Mouse (Mus musculus) liver, embryonic 13.5 days (tissue): Measurements from ENCODE around the gene P4hb. TPM values are rescaled to one million over a fixed set of nuclear protein-coding genes. Genes with fewer than 3 reads are reported as not detected.
"Not testable (repeated sequence)": the region's sequence is repeated elsewhere in the genome, so short reads cannot be mapped to it uniquely, and the experiment has no call there.

Experiments
- ATAC-seq: fragments of 200-750 bp; cut with Nextera tagmentation; 2 replicates; pipeline ENCODE4 v1.8.0; 2017; ENCODE audit warnings: low read depth, mild to moderate bottlenecking, moderate number of reproducible peaks, moderate library complexity
- DNase-seq: peaks from one replicate; pipeline ENCODE4 v3.0.0; 2022
- H3K27ac ChIP-seq: fragments of 300-500 bp; sonication (generic); 2 replicates; pipeline ENCODE4 v1.5.1; 2015; ENCODE audit warnings: moderate library complexity, mild to moderate bottlenecking, inconsistent platforms
- H3K27me3 ChIP-seq: fragments of 300-500 bp; sonication (generic); 2 replicates; pipeline ENCODE4 v1.6.1; 2015; ENCODE audit warnings: mild to moderate bottlenecking, inconsistent platforms
- H3K36me3 ChIP-seq: fragments of 300-500 bp; sonication (generic); 2 replicates; pipeline ENCODE4 v1.6.1; 2015; ENCODE audit warnings: mild to moderate bottlenecking, inconsistent platforms
- H3K4me1 ChIP-seq: fragments of 300-500 bp; sonication (generic); replicated peaks from 2 replicates; pipeline ENCODE4 v1.6.1; 2015; ENCODE audit warnings: inconsistent platforms
- H3K4me2 ChIP-seq: fragments of 300-500 bp; sonication (generic); 2 replicates; pipeline ENCODE4 v1.6.1; 2015; ENCODE audit warnings: inconsistent platforms, mild to moderate bottlenecking, moderate library complexity
- H3K4me3 ChIP-seq: fragments of 300-500 bp; sonication (generic); replicated peaks from 2 replicates; pipeline ENCODE4 v1.5.1; 2015; ENCODE audit warnings: mild to moderate bottlenecking, inconsistent platforms
- H3K9ac ChIP-seq: fragments of 300-500 bp; sonication (generic); 2 replicates; pipeline ENCODE4 v1.6.1; 2015; ENCODE audit warnings: mild to moderate bottlenecking, inconsistent platforms
- H3K9me3 ChIP-seq: fragments of 300-500 bp; sonication (generic); replicated peaks from 2 replicates; pipeline ENCODE4 v1.6.1; 2016; ENCODE audit warnings: inconsistent platforms
- WGBS: fragments of 180-500 bp; shearing (Covaris S2); methylation state at CpG from one replicate; pipeline ENCODE4 v1.1.7; 2015; ENCODE audit not compliant: insufficient replicate concordance; 5-methylcytosine and 5-hydroxymethylcytosine counted together
- polyA plus RNA-seq: library from polyadenylated mRNA; unstranded; fragments of >200 nt; fragmentation: Nextera tagmentation; extraction: Ambion mirVana; gene quantifications from 2 replicates; pipeline ENCODE4 v1.2.1, GENCODE M21; 2015

Gene P4hb
- polyA plus RNA-seq, 1 experiment from 2014 or later = 403 TPM

DNA sequence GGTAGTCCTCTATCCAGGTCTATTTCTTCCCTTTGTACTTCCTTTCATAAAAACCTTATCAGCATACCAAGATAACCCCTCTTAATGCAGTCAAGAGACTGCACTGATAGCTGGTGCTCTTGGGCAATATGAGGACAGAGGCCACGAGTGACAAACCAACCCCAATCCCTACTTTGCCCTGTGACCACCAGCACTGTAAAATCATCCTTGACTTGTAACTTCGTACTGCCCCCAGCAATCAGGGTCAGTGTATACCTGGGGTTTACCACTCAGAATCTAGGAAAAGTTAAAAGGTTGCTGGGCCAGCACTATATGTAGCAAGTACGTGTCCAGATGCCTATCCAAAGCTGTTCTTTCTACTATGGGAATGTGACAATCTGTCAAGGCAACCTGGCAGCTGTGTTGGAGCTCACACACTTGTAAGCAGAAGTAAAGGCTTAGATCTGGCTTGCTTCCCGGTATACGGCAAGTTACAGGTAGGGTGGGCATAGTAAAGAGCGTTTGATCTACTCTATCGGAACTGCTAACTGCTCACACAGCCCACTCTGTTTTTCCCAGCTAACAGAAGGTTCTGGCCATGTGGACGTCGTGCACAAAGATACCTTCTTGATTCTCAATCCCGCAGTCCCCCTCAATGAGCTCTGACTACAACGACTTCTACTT lies 1.2 kb downstream of the P4hb start:
- H3K27ac ChIP-seq = peak overlapping the region; percentile 90
- WGBS = 4% methylated on average over 11 of the region's 11 CpGs
- no peaks in the 10 kb centered on the region for H3K9me3 ChIP-seq
- H3K4me3 ChIP-seq = peak overlapping the region; percentile 96
- H3K27me3 ChIP-seq = no peaks in the 10 kb centered on the region
- H3K4me2 ChIP-seq = peak overlapping the region; percentile 93
- peaks cover 73% of the 10 kb centered on the region for H3K4me1 ChIP-seq
- peak overlapping the region; percentile 95 for H3K9ac ChIP-seq
- no peak for ATAC-seq
- H3K36me3 ChIP-seq = peaks cover 42% of the 10 kb centered on the region
- DNase-seq = no peak

DNA sequence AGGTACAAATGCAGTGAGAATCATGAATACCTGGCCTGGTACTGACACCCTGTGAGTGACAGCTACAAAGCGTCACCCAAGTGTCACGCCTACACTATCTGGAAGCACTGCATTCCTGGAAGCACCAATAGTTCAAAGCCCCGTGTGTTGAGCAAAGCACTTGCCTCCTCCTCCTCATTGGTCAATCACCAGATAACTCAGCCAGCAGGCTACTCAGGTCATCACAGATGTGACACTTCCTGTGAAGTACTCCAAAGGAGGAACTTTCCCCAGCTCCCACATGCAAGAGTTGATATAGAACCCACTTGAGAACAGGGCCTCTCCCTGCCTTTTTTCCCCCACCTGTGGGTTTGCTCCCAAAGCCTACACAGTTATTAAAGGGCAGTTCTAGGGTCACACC lies 1.9 kb downstream of the P4hb start:
- peak overlapping the region; percentile 93 for H3K4me2 ChIP-seq
- no peak for ATAC-seq
- H3K36me3 ChIP-seq = peaks cover 50% of the 10 kb centered on the region
- 34% methylated on average over 3 of the region's 3 CpGs for WGBS
- DNase-seq = no peak
- H3K27ac ChIP-seq = peak overlapping the region; percentile 90
- H3K9me3 ChIP-seq = no peaks in the 10 kb centered on the region
- peak overlapping the region; percentile 95 for H3K9ac ChIP-seq
- H3K4me3 ChIP-seq = peak overlapping the region; percentile 96
- H3K27me3 ChIP-seq = no peaks in the 10 kb centered on the region
- peaks cover 69% of the 10 kb centered on the region for H3K4me1 ChIP-seq

DNA sequence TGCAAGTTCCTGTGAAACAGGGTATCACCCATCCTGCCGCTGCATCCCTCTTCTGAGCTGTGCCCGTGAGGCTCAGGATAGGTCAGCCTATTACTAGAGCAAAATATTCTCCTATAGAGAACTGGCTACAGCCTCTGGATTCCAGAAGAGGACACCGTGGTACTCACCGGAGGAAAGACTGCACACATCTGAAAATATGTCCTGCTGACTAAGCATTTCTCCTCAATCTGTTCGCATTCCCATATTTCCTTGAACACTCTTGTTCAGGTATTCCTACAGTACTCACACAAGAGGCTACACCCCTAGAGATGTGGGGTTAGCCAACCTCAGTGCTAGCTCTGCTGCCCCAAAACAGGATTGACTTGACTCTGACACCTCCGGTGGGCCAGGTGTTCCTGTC lies 4.7 kb downstream of the P4hb start:
- Histone ChIP-seq H3K27ac (no peak overlapping the region), H3K36me3 (peaks cover 77% of the 10 kb centered on the region), H3K9me3 (no peaks in the 10 kb centered on the region), H3K27me3 (no peaks in the 10 kb centered on the region), H3K4me1 (peaks cover 49% of the 10 kb centered on the region), H3K9ac (no peak overlapping the region), H3K4me2 (no peak overlapping the region), H3K4me3 (no peak overlapping the region)
- DNase-seq (no peak), ATAC-seq (no peak)
- 88% methylated on average over 6 of the region's 6 CpGs for WGBS

DNA sequence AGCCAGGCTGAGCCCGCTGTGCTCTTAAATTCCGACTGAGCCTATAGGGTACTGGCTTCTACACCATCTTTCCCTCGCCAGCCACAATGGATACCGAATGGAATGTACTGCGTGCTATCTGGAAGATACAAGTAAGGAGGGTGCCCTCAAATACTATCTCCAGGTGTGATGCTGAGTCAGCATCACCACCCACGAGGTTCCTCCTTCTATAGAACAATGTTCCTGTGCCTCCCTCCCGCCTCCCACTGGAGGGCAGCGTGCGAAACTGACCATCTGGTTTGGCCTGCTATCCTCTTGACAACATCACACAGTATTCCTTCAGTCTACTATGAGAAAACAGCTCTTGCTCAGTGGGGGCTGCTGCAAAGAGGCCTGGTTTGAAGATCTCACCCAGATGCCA lies 7.9 kb downstream of the P4hb start:
- no peak for ATAC-seq
- 82% methylated on average over 9 of the region's 9 CpGs for WGBS
- DNase-seq = no peak
- no peak overlapping the region for H3K4me3 ChIP-seq
- no peak overlapping the region for H3K9ac ChIP-seq
- H3K4me1 ChIP-seq = peaks cover 25% of the 10 kb centered on the region
- peaks cover 95% of the 10 kb centered on the region for H3K36me3 ChIP-seq
- H3K27me3 ChIP-seq = no peaks in the 10 kb centered on the region
- no peak overlapping the region for H3K4me2 ChIP-seq
- H3K27ac ChIP-seq = no peak overlapping the region
- H3K9me3 ChIP-seq = no peaks in the 10 kb centered on the region

DNA sequence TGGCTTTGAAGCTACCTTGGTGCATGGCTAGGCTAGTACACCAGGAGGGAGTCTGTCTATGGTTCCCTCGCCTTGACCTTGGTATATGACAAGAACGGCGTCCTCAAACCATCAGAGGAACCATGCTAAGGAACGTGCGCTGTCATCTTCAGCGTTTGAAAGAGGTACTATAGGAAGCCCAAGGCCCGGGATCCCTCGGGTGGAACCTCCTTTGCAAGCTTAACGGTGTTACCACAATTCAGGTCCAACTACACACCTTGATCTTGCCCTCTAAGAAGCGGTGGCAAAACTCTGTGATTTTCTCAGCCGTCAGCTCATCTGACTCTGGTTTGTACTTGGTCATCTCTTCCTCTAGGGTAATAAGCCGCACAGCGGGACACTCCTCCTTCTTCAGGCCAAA lies 10.1 kb downstream of the P4hb start:
- no peak overlapping the region for H3K9ac ChIP-seq
- H3K4me1 ChIP-seq = peaks cover 12% of the 10 kb centered on the region; the same call in 1 of the 2 replicates
- peaks cover 87% of the 10 kb centered on the region for H3K36me3 ChIP-seq
- no peaks in the 10 kb centered on the region for H3K9me3 ChIP-seq
- H3K4me3 ChIP-seq = no peak overlapping the region
- no peak overlapping the region for H3K27ac ChIP-seq
- ATAC-seq (no peak), DNase-seq (no peak)
- no peaks in the 10 kb centered on the region for H3K27me3 ChIP-seq
- no peak overlapping the region for H3K4me2 ChIP-seq
- 87% methylated on average over 13 of the region's 13 CpGs for WGBS

DNA sequence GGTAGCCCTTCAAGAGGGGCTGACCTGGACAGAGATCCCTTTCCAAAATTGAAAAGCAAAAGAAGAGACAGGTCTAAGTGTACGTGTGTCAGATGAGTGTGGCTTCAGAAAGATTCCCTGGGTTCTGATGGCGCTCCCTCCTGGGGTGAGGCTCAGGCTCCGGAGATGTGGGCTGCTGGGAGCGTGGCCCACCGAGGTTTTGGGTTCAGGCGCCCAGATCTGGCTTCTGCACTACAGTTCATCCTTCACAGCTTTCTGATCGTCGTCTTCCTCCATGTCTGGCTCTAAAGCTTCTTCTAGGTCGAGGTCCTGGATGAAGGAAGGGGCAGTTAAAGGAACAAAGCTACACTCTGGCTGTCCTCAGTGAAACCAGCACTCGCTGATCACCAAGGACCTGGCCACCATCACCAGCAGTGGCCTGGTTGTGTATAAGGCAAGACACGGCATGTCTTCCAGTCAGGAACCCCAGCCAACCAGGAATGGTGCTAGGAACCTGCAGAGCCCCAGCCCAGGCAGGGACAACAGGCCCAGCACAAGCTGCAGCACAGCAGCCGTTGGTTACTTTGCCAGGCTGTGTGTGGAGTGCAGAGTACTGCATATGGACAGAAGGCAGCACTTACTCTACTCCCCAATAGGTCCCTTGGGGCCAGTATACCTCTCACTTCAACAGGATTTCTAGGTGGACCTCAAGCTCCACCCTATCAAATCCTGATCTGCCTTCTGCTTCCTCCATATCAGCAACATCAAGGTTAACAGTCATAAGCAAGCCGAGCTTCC lies 11.9 kb downstream of the P4hb start:
- H3K36me3 ChIP-seq = peaks cover 69% of the 10 kb centered on the region
- no peak for DNase-seq
- 80% methylated on average over 13 of the region's 13 CpGs for WGBS

DNA sequence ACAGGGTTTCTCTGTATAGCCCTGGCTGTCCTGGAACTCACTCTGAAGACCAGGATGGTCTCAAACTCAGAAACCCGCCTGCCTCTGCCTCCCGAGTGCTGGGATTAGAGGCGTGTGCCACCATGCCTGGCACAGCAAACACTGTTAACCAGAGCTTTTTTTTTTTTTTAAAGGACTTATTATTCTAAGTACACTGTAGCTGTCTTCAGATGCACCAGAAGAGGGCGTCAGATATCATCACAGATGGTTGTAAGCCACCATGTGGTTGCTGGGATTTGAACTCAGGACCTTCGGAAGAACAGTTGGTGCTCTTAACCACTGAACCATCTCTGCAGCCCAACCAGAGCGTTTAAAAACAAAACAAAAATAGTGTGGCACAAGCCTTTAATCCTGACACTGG lies 14.2 kb downstream of the P4hb start:
- H3K9me3 ChIP-seq, H3K4me2 ChIP-seq, ATAC-seq, H3K4me3 ChIP-seq, H3K9ac ChIP-seq, H3K27me3 ChIP-seq, H3K4me1 ChIP-seq, DNase-seq, H3K27ac ChIP-seq: not testable (repeated sequence)
- peaks cover 47% of the 10 kb centered on the region for H3K36me3 ChIP-seq
- WGBS = 75% methylated on average over 6 of the region's 6 CpGs

More for the DNA sequence above, 11.9 kb downstream of the P4hb start:
- H3K27me3 ChIP-seq = no peaks in the 10 kb centered on the region
- H3K9ac ChIP-seq = no peak overlapping the region
- no peak overlapping the region for H3K4me2 ChIP-seq
- H3K27ac ChIP-seq = no peak overlapping the region
- H3K4me3 ChIP-seq = no peak overlapping the region
- no peak for ATAC-seq
- H3K9me3 ChIP-seq = no peaks in the 10 kb centered on the region
- H3K4me1 ChIP-seq = no peaks in the 10 kb centered on the region

DNA sequence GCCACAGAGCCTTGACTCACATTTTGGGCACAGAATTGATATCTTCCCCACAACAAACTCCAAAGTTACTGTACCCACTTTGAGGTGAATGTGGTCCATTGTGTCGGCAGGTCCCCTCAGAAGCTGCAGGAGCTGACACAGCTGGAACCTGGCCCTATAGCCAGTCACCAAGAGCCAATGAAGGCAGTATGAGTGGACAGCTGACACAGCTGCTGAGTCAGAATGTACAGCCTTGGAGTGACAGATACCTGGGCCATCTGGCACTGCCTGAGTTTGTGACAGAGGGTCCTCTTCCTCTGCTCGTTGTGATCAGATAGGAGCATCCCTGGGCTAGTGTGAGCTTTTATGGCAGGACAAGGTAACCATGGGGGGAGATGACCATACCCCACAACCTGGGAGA lies 17.8 kb downstream of the P4hb start:
- Histone ChIP-seq H3K36me3 (peaks cover 12% of the 10 kb centered on the region), H3K4me2 (no peak overlapping the region), H3K27ac (no peak overlapping the region), H3K27me3 (no peaks in the 10 kb centered on the region), H3K9ac (no peak overlapping the region), H3K9me3 (no peaks in the 10 kb centered on the region), H3K4me1 (peaks cover 4% of the 10 kb centered on the region), H3K4me3 (no peak overlapping the region)
- DNase-seq (no peak), ATAC-seq (no peak)
- WGBS = 29% methylated on average over 2 of the region's 2 CpGs

DNA sequence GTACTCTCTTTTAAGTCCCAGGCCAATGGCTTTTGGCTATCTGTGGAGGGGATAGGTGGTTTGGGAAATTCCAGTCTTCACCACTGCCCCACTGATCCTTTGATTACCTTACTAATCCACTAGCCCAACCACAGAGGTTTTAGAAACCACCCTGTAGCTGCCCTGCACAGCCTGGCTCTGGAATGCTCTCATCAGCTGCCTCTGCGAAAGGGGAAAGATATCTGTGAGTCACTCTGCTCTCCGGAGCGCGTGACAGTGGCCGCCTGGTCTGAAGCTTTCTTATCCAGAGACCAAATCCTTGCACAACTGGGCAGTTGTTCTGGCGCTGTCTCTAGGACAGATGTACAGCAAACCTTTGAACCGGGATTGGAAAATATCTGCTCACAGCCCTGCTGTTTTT lies 18.2 kb downstream of the P4hb start:
- Histone ChIP-seq H3K9ac (no peak overlapping the region), H3K4me2 (no peak overlapping the region), H3K27ac (no peak overlapping the region), H3K9me3 (no peaks in the 10 kb centered on the region), H3K4me1 (peaks cover 8% of the 10 kb centered on the region), H3K36me3 (peaks cover 7% of the 10 kb centered on the region), H3K4me3 (no peak overlapping the region), H3K27me3 (no peaks in the 10 kb centered on the region)
- ATAC-seq (no peak), DNase-seq (no peak)
- WGBS = 55% methylated on average over 7 of the region's 7 CpGs

DNA sequence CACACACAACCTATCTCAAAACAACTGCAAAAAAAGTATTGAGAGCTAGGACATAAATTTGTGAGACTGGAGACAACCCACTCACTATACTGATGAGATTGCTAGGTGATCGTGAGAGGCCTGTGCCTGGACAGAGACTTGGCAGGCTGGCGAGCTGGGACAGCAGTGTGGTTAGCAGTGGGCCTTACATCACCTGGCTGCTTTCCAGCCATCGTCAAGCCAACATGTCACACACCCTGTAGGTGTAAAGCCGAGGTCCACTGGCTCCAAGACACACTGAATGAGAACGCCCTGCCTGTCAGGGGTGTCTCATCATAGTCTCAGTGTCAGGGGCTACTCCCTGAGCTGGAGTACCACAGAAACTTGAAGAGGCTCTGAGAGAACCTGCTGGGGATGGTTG lies 20.3 kb downstream of the P4hb start:
- 62% methylated on average over 5 of the region's 5 CpGs for WGBS
- H3K36me3 ChIP-seq = no peaks in the 10 kb centered on the region
- no peak overlapping the region for H3K4me3 ChIP-seq
- no peak for ATAC-seq
- no peaks in the 10 kb centered on the region for H3K27me3 ChIP-seq
- no peaks in the 10 kb centered on the region for H3K9me3 ChIP-seq
- peaks cover 27% of the 10 kb centered on the region for H3K4me1 ChIP-seq
- H3K27ac ChIP-seq = no peak overlapping the region
- H3K4me2 ChIP-seq = no peak overlapping the region
- no peak for DNase-seq
- H3K9ac ChIP-seq = no peak overlapping the region

DNA sequence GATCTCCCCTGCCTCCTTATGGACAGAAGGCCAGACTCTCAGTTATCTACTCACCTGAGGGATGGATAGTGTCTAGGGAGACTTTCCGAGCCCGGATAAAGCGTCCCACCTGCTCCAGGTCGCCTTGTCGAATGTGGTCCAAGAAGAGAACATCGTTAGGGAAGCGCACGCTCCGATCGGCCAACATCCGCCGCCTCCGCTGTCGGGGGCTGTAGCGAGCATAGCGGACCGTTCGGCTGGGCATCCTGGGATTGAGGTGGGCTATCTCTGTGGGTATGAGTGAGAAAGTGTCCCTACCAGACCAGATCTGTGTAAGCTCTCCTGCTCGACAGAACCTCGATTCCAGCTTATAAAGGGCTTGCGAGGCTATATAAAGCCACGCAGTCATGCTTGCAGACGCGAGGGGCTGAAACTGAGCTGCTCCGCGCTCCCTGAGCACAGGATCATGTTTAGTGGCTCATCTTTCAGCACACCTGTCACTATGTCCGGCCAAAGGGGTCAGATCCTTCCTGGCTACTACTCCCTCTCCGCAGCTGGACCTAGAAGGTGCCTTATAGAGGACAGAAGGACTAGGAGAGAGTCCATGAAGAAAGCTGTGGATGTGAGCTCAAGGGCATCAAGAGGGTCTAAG lies 22.1 kb downstream of the P4hb start, which contains the start of gene Ppp1r27:
Ppp1r27 (minus strand) TSS at position 323 of the 631 bp plus-strand sequence.
- H3K27me3 ChIP-seq = no peaks in the 10 kb centered on the region
- peak within 1 kb of the TSS; percentile 97 for H3K27ac ChIP-seq
- ATAC-seq (no peak), DNase-seq (no peak)
- peaks cover 45% of the 10 kb centered on the region for H3K4me1 ChIP-seq
- no peaks in the 10 kb centered on the region for H3K36me3 ChIP-seq
- H3K9ac ChIP-seq = peak within 1 kb of the TSS; percentile 97
- H3K4me3 ChIP-seq = peak within 1 kb of the TSS; percentile 84
- H3K9me3 ChIP-seq = no peaks in the 10 kb centered on the region
- WGBS = 89% methylated on average over 28 of the region's 28 CpGs
- H3K4me2 ChIP-seq = peak within 1 kb of the TSS; percentile 97
